Mouse (Mus musculus): ENCODE data around the gene Nccrp1. TPM values are rescaled to one million over a fixed set of nuclear protein-coding genes. Genes with fewer than 3 reads are reported as not detected.
A peak's percentile ranks its signal among the peaks of the same experiment; 100 is the strongest.

The Nccrp1 gene
- 0.18 TPM in 1 of 2 replicates, not detected in the other for polyA plus RNA-seq (2015; fragmentation: Nextera tagmentation; extraction: Ambion mirVana)

DNA sequence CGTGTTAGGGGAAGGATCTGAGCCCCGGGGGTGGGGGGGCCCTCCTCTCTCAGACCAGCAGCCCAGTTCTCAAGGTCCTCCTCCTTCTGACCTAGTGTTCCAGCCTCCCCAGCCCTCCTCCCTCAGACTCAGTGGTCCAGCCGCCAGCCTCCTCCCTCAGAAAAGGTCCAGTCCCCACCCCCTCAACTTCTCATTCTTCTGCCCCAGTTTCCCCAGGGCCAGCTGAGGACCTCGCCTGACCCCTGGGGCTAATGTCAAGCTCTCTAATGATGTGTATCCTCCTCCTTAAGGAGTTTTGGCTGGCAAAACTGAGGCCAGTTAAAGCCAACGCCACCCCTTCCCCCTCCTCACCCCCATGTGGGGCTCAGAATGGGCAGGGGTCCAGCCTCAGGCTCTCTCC is at the start of gene Nccrp1:
Nccrp1 (minus strand) TSS at position 101 of the 400 bp plus-strand sequence.
- ATAC-seq (ENCODE audit: low FRiP score, low TSS enrichment) = no peak
- H3K9ac ChIP-seq (replicated peaks; ENCODE audit: low read length) = 0 out of 2 replicates have a peak within 1 kb of the TSS, but pooled peaks have one; percentile 3
- H3K27ac ChIP-seq (ENCODE audit: low read length) = no peak within 1 kb of the TSS
- 1% methylated on average over 5 of the region's 5 CpGs for WGBS
- H3K4me1 ChIP-seq (ENCODE audit: insufficient read depth, low read length) = peaks cover 18% of the 10 kb centered on the region
- peak within 1 kb of the TSS; percentile 28 for H3K4me3 ChIP-seq (ENCODE audit: low read length)
- H3K27me3 ChIP-seq (ENCODE audit: insufficient read depth, low read length) = peaks cover 26% of the 10 kb centered on the region
- H3K36me3 ChIP-seq (ENCODE audit: insufficient read depth, low read length) = no peaks in the 10 kb centered on the region
- H3K4me2 ChIP-seq (replicated peaks; ENCODE audit: low read depth, low read length) = peak within 1 kb of the TSS; percentile 46
- no peaks in the 10 kb centered on the region for H3K9me3 ChIP-seq (ENCODE audit: low read length)

DNA sequence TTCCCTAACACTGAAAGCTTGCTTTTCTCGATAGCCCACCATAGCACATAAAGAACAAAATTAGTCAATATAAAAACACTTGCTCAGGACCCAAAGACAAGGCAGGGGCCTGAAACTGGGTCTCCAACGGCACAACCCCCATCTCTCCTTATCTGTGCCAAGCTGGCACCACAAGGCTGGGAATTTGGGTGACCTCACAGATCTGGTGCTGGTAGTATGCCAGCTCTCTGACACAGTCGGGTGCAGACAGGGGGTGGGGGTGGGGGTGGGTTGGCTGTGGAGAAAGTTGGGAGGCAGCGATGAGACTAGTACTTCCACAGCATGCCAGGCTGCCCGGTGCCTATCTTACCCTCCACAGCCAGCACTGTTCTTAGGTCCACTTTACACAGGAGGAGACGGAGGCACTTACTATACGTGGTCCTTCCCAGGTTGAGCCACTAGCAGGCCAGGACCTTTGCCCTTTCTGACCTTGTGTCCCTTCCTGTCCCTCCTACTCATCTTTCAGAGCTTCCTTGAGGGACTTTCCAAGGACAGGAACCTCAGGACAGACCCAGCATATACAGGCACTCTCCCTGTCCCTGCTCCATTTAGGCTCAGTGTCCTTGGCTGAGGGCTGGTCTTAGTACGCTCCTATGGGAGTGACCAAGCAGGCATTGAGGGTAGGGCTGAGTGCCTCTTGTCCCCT is 48.8 kb upstream of the Nccrp1 start:
- WGBS = 59% methylated on average over 8 of the region's 8 CpGs
- Histone ChIP-seq H3K9me3 (ENCODE audit: low read length) (no peaks in the 10 kb centered on the region), H3K27ac (ENCODE audit: low read length) (peak overlapping the region; percentile 93), H3K4me3 (ENCODE audit: low read length) (peak overlapping the region; percentile 73), H3K4me1 (ENCODE audit: insufficient read depth, low read length) (peaks cover 66% of the 10 kb centered on the region), H3K36me3 (ENCODE audit: insufficient read depth, low read length) (no peaks in the 10 kb centered on the region; the same call in 1 of the 2 replicates), H3K9ac (replicated peaks; ENCODE audit: low read length) (peak overlapping the region; percentile 82), H3K27me3 (ENCODE audit: insufficient read depth, low read length) (no peaks in the 10 kb centered on the region), H3K4me2 (replicated peaks; ENCODE audit: low read depth, low read length) (peak overlapping the region; percentile 85)
- ATAC-seq (ENCODE audit: low FRiP score, low TSS enrichment) = peak; percentile 29

DNA sequence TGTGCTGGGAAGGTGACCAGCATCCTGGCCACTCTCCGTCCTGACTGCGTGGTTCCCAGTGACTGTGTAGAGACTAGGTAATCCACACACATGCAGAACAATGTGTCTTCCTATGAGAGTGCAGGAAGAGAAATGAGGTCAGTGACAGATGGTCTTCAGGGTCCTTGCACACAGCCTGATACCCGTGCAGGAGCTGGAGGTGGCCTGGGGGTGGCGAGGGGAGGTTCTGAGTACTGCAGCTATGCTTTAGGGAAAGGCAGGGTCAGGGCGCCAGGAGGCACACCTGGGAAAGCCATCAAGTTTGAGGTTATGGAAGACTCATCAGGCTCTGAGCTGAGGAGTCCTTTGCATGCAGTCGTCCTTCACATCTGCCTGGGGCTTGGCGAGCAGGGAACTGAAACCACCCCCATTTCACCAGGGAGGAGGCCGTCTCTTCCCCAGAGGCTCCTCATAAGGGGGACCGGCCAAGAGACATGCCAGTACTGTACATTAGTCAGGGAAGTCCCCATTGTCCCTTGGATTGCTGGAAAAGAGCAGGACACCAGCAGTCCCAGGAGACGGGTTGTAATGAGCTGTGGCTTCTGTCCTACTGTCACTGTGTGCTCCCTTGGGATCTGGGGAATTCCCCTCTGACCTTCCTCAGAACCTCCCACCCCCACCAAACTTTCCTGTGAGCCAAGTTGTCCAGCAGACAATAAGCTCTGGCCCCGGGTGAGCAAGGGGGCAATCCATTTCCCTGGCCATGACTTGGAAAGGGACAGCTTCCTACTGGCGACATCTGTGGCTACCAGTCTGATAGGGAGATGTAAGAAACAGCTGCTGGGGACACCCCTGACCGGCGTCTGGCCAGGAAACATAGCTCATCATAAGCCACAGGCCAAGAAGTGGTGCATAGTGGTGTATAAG is 46.4 kb upstream of the Nccrp1 start:
- peaks cover 73% of the 10 kb centered on the region for H3K4me1 ChIP-seq (ENCODE audit: insufficient read depth, low read length)
- H3K4me3 ChIP-seq (ENCODE audit: low read length) = no peak overlapping the region
- no peak for ATAC-seq (ENCODE audit: low FRiP score, low TSS enrichment)
- 21% methylated on average over 14 of the region's 14 CpGs for WGBS
- peak overlapping the region; percentile 67 for H3K27ac ChIP-seq (ENCODE audit: low read length)
- H3K9ac ChIP-seq (replicated peaks; ENCODE audit: low read length) = peak overlapping the region; percentile 20
- H3K27me3 ChIP-seq (ENCODE audit: insufficient read depth, low read length) = no peaks in the 10 kb centered on the region
- H3K4me2 ChIP-seq (replicated peaks; ENCODE audit: low read depth, low read length) = no peak overlapping the region
- no peaks in the 10 kb centered on the region for H3K9me3 ChIP-seq (ENCODE audit: low read length)
- no peaks in the 10 kb centered on the region; the same call in 1 of the 2 replicates for H3K36me3 ChIP-seq (ENCODE audit: insufficient read depth, low read length)

DNA sequence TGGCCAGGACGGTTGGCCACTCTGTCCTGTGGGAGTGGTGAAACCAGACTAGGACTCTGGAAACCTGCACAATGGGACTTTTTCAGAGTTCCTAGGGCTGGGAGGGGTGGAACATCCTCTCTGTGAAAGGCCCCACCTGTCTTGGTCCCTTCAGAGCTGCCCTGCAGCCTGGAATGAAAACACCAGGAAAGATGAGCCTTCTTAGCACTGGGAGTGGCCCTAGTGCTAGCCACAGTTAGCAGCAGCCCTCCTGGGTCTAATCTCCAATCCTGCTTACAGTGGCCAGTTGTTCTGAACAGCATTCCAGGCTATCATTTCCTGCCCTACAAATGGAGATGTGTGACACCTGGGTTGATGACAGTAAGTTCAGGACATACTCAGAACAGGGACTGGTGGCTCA is 44.8 kb upstream of the Nccrp1 start:
- H3K27me3 ChIP-seq (ENCODE audit: insufficient read depth, low read length) = no peaks in the 10 kb centered on the region
- H3K4me2 ChIP-seq (replicated peaks; ENCODE audit: low read depth, low read length) = no peak overlapping the region
- H3K36me3 ChIP-seq (ENCODE audit: insufficient read depth, low read length) = no peaks in the 10 kb centered on the region; the same call in 1 of the 2 replicates
- 40% methylated on average over 1 of the region's 1 CpGs for whole genome bisulfite sequencing
- no peak overlapping the region for H3K27ac ChIP-seq (ENCODE audit: low read length)
- ATAC-seq (ENCODE audit: low FRiP score, low TSS enrichment) = no peak
- H3K4me3 ChIP-seq (ENCODE audit: low read length) = no peak overlapping the region
- peaks cover 82% of the 10 kb centered on the region for H3K4me1 ChIP-seq (ENCODE audit: insufficient read depth, low read length)
- no peaks in the 10 kb centered on the region for H3K9me3 ChIP-seq (ENCODE audit: low read length)
- no peak overlapping the region for H3K9ac ChIP-seq (replicated peaks; ENCODE audit: low read length)

DNA sequence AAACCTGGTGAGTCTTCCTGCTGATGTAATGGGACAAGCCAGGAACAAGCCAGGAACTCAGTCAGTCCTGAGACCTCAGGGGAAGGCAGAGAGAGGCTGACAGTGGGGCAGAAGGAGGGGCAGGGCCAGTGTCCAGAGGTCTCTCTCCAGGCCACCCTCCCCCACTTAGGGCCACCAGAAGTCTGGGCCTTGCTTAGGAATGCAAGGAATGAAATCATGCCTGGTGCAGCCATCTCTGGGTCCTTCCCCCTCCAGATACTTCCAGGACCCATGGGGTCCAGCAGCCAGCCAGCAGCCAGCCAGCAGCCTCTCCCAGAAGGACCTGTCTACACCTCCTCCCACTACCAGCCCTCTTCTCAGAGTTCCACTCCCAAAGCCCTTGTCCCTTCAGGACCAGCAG is 40.6 kb upstream of the Nccrp1 start:
- no peaks in the 10 kb centered on the region for H3K9me3 ChIP-seq (ENCODE audit: low read length)
- peaks cover 79% of the 10 kb centered on the region for H3K4me1 ChIP-seq (ENCODE audit: insufficient read depth, low read length)
- peak overlapping the region; percentile 79 for H3K27ac ChIP-seq (ENCODE audit: low read length)
- H3K4me2 ChIP-seq (replicated peaks; ENCODE audit: low read depth, low read length) = no peak overlapping the region
- no peaks in the 10 kb centered on the region for H3K36me3 ChIP-seq (ENCODE audit: insufficient read depth, low read length)
- no peaks in the 10 kb centered on the region for H3K27me3 ChIP-seq (ENCODE audit: insufficient read depth, low read length)
- peak; percentile 72 for ATAC-seq (ENCODE audit: low FRiP score, low TSS enrichment)
- H3K4me3 ChIP-seq (ENCODE audit: low read length) = no peak overlapping the region
- H3K9ac ChIP-seq (replicated peaks; ENCODE audit: low read length) = peak overlapping the region; percentile 39; the same call in 1 of the 2 replicates

DNA sequence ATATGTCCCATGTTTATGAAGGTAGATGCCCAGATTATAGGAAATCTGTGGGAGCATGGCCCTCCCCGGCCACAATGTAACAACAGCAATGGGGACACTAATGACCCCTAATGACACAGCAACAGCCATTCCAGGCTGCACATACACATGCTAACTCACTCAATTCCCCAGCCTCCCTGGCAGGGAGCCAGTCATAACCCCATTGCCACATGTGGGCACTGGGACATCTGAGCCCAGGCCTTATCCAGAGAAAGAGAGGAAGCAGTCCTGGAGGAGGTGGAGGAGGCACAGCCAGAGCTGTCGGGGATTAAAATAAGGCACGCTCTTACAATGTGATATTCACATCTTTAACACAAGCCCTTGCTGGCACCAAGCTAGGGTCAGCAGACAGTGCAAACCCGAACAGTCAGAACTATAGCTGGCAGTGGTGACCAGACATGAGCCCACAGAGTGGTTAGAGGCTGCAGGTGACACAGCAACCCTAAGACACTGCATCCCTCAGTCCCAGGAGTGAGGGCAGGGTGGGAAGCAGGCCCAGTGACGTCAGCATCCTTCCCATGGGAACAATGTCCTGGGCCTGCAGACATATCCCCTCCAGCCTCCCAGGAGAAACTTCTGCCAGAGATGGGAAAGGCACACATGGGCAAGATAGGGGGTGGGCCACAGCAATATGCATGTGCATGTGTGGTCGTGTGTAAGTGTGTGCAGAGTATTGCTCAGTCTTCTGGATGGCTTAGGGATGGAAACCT is 39.8 kb upstream of the Nccrp1 start:
- no peaks in the 10 kb centered on the region for H3K9me3 ChIP-seq (ENCODE audit: low read length)
- no peak overlapping the region for H3K4me2 ChIP-seq (replicated peaks; ENCODE audit: low read depth, low read length)
- no peaks in the 10 kb centered on the region for H3K36me3 ChIP-seq (ENCODE audit: insufficient read depth, low read length)
- H3K4me3 ChIP-seq (ENCODE audit: low read length) = no peak overlapping the region
- H3K4me1 ChIP-seq (ENCODE audit: insufficient read depth, low read length) = peaks cover 75% of the 10 kb centered on the region
- peak overlapping the region; percentile 79; the same call in 1 of the 2 replicates for H3K27ac ChIP-seq (ENCODE audit: low read length)
- ATAC-seq (ENCODE audit: low FRiP score, low TSS enrichment) = 0 out of 2 replicates have a peak, but pooled peaks have one; percentile 18
- 58% methylated on average over 6 of the region's 6 CpGs for WGBS
- H3K9ac ChIP-seq (replicated peaks; ENCODE audit: low read length) = no peak overlapping the region
- no peaks in the 10 kb centered on the region for H3K27me3 ChIP-seq (ENCODE audit: insufficient read depth, low read length)

DNA sequence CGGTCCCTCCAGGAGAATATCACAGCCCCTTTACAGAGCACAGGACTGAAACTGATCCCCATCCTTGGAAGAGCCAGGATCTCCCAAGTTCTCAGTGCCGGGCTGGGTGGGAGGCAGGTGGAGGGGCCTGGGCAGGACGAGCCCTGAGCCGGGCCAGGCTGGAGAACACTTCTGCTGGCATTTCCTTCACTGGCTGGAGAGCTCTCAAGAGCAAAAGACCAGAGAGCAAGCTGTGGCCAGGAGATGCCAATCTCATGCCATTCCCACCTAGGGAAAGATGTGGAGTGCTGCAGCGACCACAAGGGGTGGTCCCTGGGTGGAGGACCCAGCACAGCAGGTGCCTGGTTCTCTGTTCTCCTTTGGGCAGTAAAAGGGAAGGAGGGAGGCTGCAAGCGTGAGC is 37.9 kb upstream of the Nccrp1 start:
- WGBS = 69% methylated on average over 6 of the region's 6 CpGs
- Histone ChIP-seq H3K4me2 (replicated peaks; ENCODE audit: low read depth, low read length) (no peak overlapping the region), H3K27me3 (ENCODE audit: insufficient read depth, low read length) (no peaks in the 10 kb centered on the region), H3K9ac (replicated peaks; ENCODE audit: low read length) (peak overlapping the region; percentile 14; the same call in 1 of the 2 replicates), H3K36me3 (ENCODE audit: insufficient read depth, low read length) (peaks cover 6% of the 10 kb centered on the region; the same call in 1 of the 2 replicates), H3K27ac (ENCODE audit: low read length) (no peak overlapping the region), H3K9me3 (ENCODE audit: low read length) (no peaks in the 10 kb centered on the region), H3K4me1 (ENCODE audit: insufficient read depth, low read length) (peaks cover 76% of the 10 kb centered on the region), H3K4me3 (ENCODE audit: low read length) (no peak overlapping the region)
- no peak for ATAC-seq (ENCODE audit: low FRiP score, low TSS enrichment)

DNA sequence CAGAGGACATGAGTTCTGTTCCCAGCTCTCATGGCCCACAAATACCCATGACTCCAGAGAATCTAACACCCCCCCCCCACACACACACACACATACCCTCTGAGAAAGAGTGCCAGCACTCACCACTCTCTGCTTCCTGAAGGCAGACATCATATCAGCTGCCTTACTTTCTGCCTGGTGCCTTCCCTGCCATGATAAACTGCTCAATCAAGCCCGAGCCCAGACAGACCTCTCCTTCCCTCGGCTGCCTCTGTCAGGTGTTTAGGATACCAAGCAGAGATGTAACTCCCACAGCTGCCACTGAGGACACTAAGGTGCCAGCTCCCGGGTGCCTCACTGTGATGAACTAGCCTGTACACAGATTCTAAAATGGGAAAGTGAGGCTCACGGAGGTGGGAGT is 37.4 kb upstream of the Nccrp1 start:
- Histone ChIP-seq H3K4me3 (ENCODE audit: low read length) (no peak overlapping the region), H3K4me2 (replicated peaks; ENCODE audit: low read depth, low read length) (no peak overlapping the region), H3K36me3 (ENCODE audit: insufficient read depth, low read length) (peaks cover 6% of the 10 kb centered on the region; the same call in 1 of the 2 replicates), H3K27me3 (ENCODE audit: insufficient read depth, low read length) (no peaks in the 10 kb centered on the region), H3K27ac (ENCODE audit: low read length) (no peak overlapping the region; the same call in 1 of the 2 replicates), H3K9ac (replicated peaks; ENCODE audit: low read length) (no peak overlapping the region), H3K4me1 (ENCODE audit: insufficient read depth, low read length) (peaks cover 81% of the 10 kb centered on the region), H3K9me3 (ENCODE audit: low read length) (no peaks in the 10 kb centered on the region)
- ATAC-seq (ENCODE audit: low FRiP score, low TSS enrichment) = no peak
- WGBS = 44% methylated on average over 4 of the region's 4 CpGs

DNA sequence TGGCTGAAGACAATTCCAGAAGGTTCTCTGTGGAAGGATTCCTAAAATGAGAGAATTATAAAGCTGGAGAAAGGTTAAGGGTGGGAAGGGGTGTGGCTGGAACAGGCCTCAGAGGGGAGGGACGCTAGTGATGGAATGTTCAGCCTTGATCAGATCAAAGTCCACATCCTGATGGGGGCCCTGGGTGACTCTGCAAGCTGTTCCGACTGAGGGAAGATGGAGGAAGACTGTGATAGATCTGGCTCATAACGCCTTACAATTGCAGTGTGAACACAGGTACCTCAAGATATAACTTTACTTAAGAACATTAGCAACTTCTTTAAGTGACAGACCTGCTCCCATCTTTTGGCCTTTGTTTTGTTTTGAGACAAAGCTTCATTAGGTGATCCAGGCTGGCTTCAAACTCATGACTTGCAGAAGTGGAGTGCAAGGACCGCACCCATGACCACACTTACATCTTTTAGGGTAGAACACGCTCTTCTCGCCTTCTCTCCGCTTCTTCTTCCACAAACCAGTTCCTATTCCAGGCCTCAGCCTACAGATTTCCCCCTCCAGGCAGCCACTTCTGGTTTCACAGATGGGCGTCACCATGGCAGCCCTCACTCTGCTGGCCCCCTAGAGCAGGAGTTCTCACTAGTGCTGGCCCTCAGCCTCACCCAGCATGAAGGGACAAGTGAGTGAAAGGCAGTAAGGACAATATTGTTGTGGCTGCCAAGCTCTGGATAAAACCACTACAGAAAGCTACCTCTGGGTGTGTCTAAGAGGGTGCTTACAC is 36.7 kb upstream of the Nccrp1 start:
- Histone ChIP-seq H3K4me3 (ENCODE audit: low read length) (no peak overlapping the region), H3K36me3 (ENCODE audit: insufficient read depth, low read length) (peaks cover 6% of the 10 kb centered on the region; the same call in 1 of the 2 replicates), H3K9ac (replicated peaks; ENCODE audit: low read length) (no peak overlapping the region), H3K4me1 (ENCODE audit: insufficient read depth, low read length) (peaks cover 81% of the 10 kb centered on the region), H3K4me2 (replicated peaks; ENCODE audit: low read depth, low read length) (no peak overlapping the region), H3K9me3 (ENCODE audit: low read length) (no peaks in the 10 kb centered on the region), H3K27me3 (ENCODE audit: insufficient read depth, low read length) (no peaks in the 10 kb centered on the region), H3K27ac (ENCODE audit: low read length) (peak overlapping the region; percentile 25; the same call in 1 of the 2 replicates)
- no peak for ATAC-seq (ENCODE audit: low FRiP score, low TSS enrichment)
- WGBS = 64% methylated on average over 8 of the region's 8 CpGs

All from kidney, embryonic 16.5 days (tissue).